Mouse (Mus musculus): Measurements from ENCODE around the gene Fam161a. TPM values are rescaled to one million over a fixed set of nuclear protein-coding genes. Genes with fewer than 3 reads are reported as not detected.

The Fam161a gene
- polyA plus RNA-seq, 1 experiment from 2014 or later, result 0.81 TPM

DNA sequence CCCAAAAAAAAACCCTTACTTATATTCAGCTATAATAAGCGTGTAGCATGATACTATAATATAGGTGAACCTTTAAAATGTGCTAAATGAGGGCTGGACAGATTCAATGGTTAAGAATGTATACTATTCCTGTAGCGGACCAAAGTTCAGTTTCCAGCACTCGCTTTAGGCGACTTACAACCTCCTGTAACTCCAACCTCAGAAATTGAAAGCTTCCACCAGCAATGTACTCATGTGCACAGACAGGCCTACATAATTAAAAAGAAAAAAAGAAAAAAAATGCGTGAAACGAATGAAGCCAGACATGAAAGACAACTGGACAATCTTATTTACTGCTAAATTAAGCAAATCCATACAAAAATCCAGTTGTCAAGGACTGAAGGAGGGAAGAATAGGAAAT is 24.5 kb upstream of the Fam161a start:
- Histone ChIP-seq H3K27me3 (ENCODE audit: control insufficient read depth, insufficient read depth, low read depth, low read length) (no peaks in the 10 kb centered on the region), H3K27ac (ENCODE audit: low read length) (no peak overlapping the region), H3K9me3 (replicated peaks; ENCODE audit: control insufficient read depth, low read length) (no peaks in the 10 kb centered on the region), H3K4me2 (ENCODE audit: low read depth, low read length) (peak overlapping the region; percentile 64; the same call in 1 of the 2 replicates), H3K4me1 (ENCODE audit: control insufficient read depth, low read depth, low read length) (peaks cover 17% of the 10 kb centered on the region), H3K36me3 (ENCODE audit: control insufficient read depth, insufficient read depth) (peaks cover 5% of the 10 kb centered on the region; the same call in 1 of the 2 replicates), H3K4me3 (ENCODE audit: low read depth, low read length) (no peak overlapping the region), H3K9ac (ENCODE audit: low read depth, low read length) (no peak overlapping the region)
- 68% methylated on average over 6 of the region's 6 CpGs for WGBS (ENCODE audit: insufficient replicate concordance)
- no peak for ATAC-seq (ENCODE audit: low read depth)

DNA sequence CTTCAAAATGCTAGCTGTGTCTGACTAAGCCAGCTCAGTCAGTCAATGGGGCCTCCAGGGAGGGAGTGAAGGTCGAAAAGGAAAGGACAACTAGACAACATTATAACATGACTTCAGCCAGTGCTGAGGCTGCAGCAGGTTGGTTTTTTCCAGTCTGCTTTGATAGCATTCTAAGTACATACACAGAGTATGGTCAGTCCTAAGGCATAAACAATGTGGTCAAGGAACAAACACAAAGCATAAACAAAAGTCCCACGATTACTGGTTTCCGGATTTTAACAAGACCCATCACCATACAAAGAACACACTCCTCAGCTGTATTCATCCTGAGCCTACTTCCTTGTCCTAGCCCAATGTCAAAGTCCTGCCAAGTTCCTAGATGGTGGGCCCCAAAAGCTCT is 21.8 kb upstream of the Fam161a start:
- H3K36me3 ChIP-seq (ENCODE audit: control insufficient read depth, insufficient read depth), result no peaks in the 10 kb centered on the region
- H3K4me2 ChIP-seq (ENCODE audit: low read depth, low read length), result no peak overlapping the region
- H3K9me3 ChIP-seq (replicated peaks; ENCODE audit: control insufficient read depth, low read length), result no peaks in the 10 kb centered on the region
- H3K4me1 ChIP-seq (ENCODE audit: control insufficient read depth, low read depth, low read length), result peaks cover 13% of the 10 kb centered on the region
- H3K4me3 ChIP-seq (ENCODE audit: low read depth, low read length), result no peak overlapping the region
- no peak for ATAC-seq (ENCODE audit: low read depth)
- H3K9ac ChIP-seq (ENCODE audit: low read depth, low read length), result no peak overlapping the region
- no peaks in the 10 kb centered on the region for H3K27me3 ChIP-seq (ENCODE audit: control insufficient read depth, insufficient read depth, low read depth, low read length)
- no peak overlapping the region for H3K27ac ChIP-seq (ENCODE audit: low read length)
- whole genome bisulfite sequencing (ENCODE audit: insufficient replicate concordance), result 68% methylated on average over 3 of the region's 3 CpGs

DNA sequence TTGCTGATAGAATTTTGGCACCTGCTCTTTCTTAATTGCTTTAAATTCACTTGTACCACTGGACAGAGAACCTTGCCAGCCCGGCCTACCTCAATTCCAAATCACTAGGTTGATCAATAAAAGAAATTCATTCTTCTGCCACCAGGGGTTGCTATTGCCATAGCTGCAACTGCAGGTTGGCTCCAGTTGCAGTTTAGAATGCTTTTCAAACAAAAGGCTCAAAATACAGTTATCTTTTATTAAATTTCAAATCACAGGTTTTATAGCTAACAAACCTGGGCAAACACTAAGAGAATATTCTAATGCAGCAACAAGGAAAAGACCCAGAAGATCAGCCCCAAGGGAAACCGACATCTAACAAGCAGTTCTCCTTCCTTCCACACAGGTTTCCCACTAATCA is 20.0 kb upstream of the Fam161a start:
- H3K27me3 ChIP-seq (ENCODE audit: control insufficient read depth, insufficient read depth, low read depth, low read length), result no peaks in the 10 kb centered on the region
- no peaks in the 10 kb centered on the region for H3K36me3 ChIP-seq (ENCODE audit: control insufficient read depth, insufficient read depth)
- H3K4me2 ChIP-seq (ENCODE audit: low read depth, low read length), result no peak overlapping the region
- H3K27ac ChIP-seq (ENCODE audit: low read length), result no peak overlapping the region
- no peak overlapping the region for H3K4me3 ChIP-seq (ENCODE audit: low read depth, low read length)
- H3K9ac ChIP-seq (ENCODE audit: low read depth, low read length), result no peak overlapping the region
- no peaks in the 10 kb centered on the region for H3K9me3 ChIP-seq (replicated peaks; ENCODE audit: control insufficient read depth, low read length)
- ATAC-seq (ENCODE audit: low read depth), result no peak
- 40% methylated on average over 2 of the region's 2 CpGs for WGBS (ENCODE audit: insufficient replicate concordance)
- H3K4me1 ChIP-seq (ENCODE audit: control insufficient read depth, low read depth, low read length), result peaks cover 11% of the 10 kb centered on the region

DNA sequence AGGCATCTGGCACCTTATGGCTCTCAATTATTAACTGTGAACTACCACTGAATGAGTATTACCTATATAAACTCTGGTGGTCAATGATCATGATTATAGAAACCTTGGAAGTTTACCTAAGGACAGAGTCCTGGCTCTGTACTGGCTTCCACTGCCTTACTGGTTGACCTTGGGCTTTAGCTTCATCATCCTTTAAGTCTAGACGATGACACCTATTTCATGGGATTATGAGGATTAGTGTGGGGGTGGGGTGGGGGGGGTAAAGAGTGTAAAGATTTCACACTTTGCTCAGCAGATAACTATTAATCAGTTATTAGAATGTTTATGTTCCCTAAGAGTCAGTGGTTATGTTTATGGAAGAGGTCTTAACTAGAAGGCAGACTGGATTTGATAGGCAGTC is 17.5 kb upstream of the Fam161a start:
- Histone ChIP-seq H3K4me3 (ENCODE audit: low read depth, low read length) (peak overlapping the region; percentile 95), H3K27ac (ENCODE audit: low read length) (peak overlapping the region; percentile 91), H3K9me3 (replicated peaks; ENCODE audit: control insufficient read depth, low read length) (no peaks in the 10 kb centered on the region), H3K36me3 (ENCODE audit: control insufficient read depth, insufficient read depth) (peaks cover 11% of the 10 kb centered on the region), H3K4me1 (ENCODE audit: control insufficient read depth, low read depth, low read length) (peaks cover 11% of the 10 kb centered on the region), H3K9ac (ENCODE audit: low read depth, low read length) (peak overlapping the region; percentile 85), H3K4me2 (ENCODE audit: low read depth, low read length) (peak overlapping the region; percentile 84), H3K27me3 (ENCODE audit: control insufficient read depth, insufficient read depth, low read depth, low read length) (no peaks in the 10 kb centered on the region)
- 46% methylated on average over 1 of the region's 1 CpGs for WGBS (ENCODE audit: insufficient replicate concordance)
- no peak for ATAC-seq (ENCODE audit: low read depth)

GRCm38 (mm10) chr11:22990393-22991126 is 16.8 kb upstream of the Fam161a start, which contains the start of gene Cct4:
Cct4 (plus strand) TSS chr11:22990519.
- no peaks in the 10 kb centered on the region for H3K9me3 ChIP-seq (replicated peaks; ENCODE audit: control insufficient read depth, low read length)
- peaks cover 17% of the 10 kb centered on the region for H3K36me3 ChIP-seq (ENCODE audit: control insufficient read depth, insufficient read depth)
- peak within 1 kb of the TSS; percentile 85 for H3K9ac ChIP-seq (ENCODE audit: low read depth, low read length)
- WGBS (ENCODE audit: insufficient replicate concordance), result under 1% methylated on average over 66 of the region's 66 CpGs
- H3K27me3 ChIP-seq (ENCODE audit: control insufficient read depth, insufficient read depth, low read depth, low read length), result no peaks in the 10 kb centered on the region
- peak within 1 kb of the TSS; percentile 95 for H3K4me3 ChIP-seq (ENCODE audit: low read depth, low read length)
- H3K4me1 ChIP-seq (ENCODE audit: control insufficient read depth, low read depth, low read length), result peaks cover 11% of the 10 kb centered on the region
- H3K27ac ChIP-seq (ENCODE audit: low read length), result peak within 1 kb of the TSS; percentile 91
- H3K4me2 ChIP-seq (ENCODE audit: low read depth, low read length), result peak within 1 kb of the TSS; percentile 84
- ATAC-seq (ENCODE audit: low read depth), result peak; percentile 99

DNA sequence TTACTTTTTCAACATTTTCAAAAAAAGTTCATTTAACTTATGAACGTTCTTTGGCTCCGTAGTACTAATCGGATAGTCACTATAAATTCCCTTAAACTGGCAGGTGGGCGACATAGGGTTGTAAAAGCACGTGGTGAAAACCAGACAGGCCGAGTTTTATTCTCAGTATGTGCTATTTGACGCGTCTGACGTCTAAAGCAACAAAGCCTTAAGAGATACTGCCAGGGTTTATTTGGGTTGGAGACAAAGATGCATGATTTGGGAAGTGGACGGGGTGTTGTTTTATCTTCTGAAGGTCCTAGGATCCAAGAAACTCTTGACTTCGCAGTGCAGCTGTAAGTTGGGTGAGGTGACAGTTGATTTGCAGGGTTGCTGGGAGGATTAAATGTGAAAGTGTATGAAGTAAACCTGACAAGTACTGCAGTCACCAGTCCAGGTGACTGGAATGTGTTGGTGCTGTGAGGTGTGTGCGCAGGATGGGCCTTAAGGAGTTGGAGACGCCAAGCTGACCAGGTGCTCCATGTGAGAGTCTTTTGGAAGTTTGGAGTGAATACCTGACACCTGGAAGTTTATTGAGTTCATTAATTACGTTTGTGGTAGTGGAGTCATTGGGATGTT is 16.0 kb upstream of the Fam161a start:
- H3K27me3 ChIP-seq (ENCODE audit: control insufficient read depth, insufficient read depth, low read depth, low read length), result no peaks in the 10 kb centered on the region
- WGBS (ENCODE audit: insufficient replicate concordance), result 6% methylated on average over 14 of the region's 14 CpGs
- H3K9me3 ChIP-seq (replicated peaks; ENCODE audit: control insufficient read depth, low read length), result no peaks in the 10 kb centered on the region
- H3K36me3 ChIP-seq (ENCODE audit: control insufficient read depth, insufficient read depth), result peaks cover 20% of the 10 kb centered on the region
- peak overlapping the region; percentile 84 for H3K4me2 ChIP-seq (ENCODE audit: low read depth, low read length)
- H3K27ac ChIP-seq (ENCODE audit: low read length), result peak overlapping the region; percentile 8; the same call in 1 of the 2 replicates
- no peak for ATAC-seq (ENCODE audit: low read depth)
- peak overlapping the region; percentile 85 for H3K9ac ChIP-seq (ENCODE audit: low read depth, low read length)
- H3K4me3 ChIP-seq (ENCODE audit: low read depth, low read length), result peak overlapping the region; percentile 95
- H3K4me1 ChIP-seq (ENCODE audit: control insufficient read depth, low read depth, low read length), result peaks cover 11% of the 10 kb centered on the region

- H3K36me3 ChIP-seq (ENCODE audit: control insufficient read depth, insufficient read depth), result peaks cover 34% of the 10 kb centered on the region
Measured at GRCm38 (mm10) chr11:22994271-22994670, 13.1 kb upstream of the Fam161a start.

GRCm38 (mm10) chr11:22995461-22995860 is 11.9 kb upstream of the Fam161a start:
- Histone ChIP-seq H3K9ac (ENCODE audit: low read depth, low read length) (no peak overlapping the region), H3K4me1 (ENCODE audit: control insufficient read depth, low read depth, low read length) (peaks cover 20% of the 10 kb centered on the region), H3K27ac (ENCODE audit: low read length) (no peak overlapping the region), H3K36me3 (ENCODE audit: control insufficient read depth, insufficient read depth) (peaks cover 46% of the 10 kb centered on the region), H3K9me3 (replicated peaks; ENCODE audit: control insufficient read depth, low read length) (no peaks in the 10 kb centered on the region), H3K27me3 (ENCODE audit: control insufficient read depth, insufficient read depth, low read depth, low read length) (no peaks in the 10 kb centered on the region), H3K4me2 (ENCODE audit: low read depth, low read length) (no peak overlapping the region), H3K4me3 (ENCODE audit: low read depth, low read length) (no peak overlapping the region)
- ATAC-seq (ENCODE audit: low read depth), result no peak
- 84% methylated on average over 4 of the region's 4 CpGs for WGBS (ENCODE audit: insufficient replicate concordance)

More at GRCm38 (mm10) chr11:22994271-22994670, 13.1 kb upstream of the Fam161a start:
- no peak for ATAC-seq (ENCODE audit: low read depth)
- no peak overlapping the region for H3K27ac ChIP-seq (ENCODE audit: low read length)
- H3K9me3 ChIP-seq (replicated peaks; ENCODE audit: control insufficient read depth, low read length), result no peaks in the 10 kb centered on the region
- H3K4me3 ChIP-seq (ENCODE audit: low read depth, low read length), result no peak overlapping the region
- H3K27me3 ChIP-seq (ENCODE audit: control insufficient read depth, insufficient read depth, low read depth, low read length), result no peaks in the 10 kb centered on the region
- H3K4me2 ChIP-seq (ENCODE audit: low read depth, low read length), result no peak overlapping the region
- 89% methylated on average over 2 of the region's 2 CpGs for WGBS (ENCODE audit: insufficient replicate concordance)
- H3K9ac ChIP-seq (ENCODE audit: low read depth, low read length), result no peak overlapping the region
- H3K4me1 ChIP-seq (ENCODE audit: control insufficient read depth, low read depth, low read length), result peaks cover 23% of the 10 kb centered on the region

DNA sequence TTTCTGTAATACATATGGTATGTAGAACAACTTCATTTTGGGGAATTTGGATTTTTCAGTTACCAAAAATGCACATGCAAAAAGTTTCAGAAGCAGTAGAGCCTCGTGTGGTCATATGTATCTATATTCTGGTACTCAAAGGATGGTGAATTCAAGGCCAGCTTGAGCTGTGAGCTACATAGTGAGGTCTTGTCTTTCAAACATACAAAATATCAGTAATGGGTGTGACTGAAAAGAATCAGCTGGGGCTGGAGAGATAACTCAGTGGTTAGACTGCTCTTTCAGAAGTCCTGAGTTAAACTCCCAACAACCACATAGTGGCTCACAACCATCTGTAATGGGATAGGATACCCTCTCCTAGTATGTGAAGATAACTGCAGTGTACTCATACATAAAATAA is 9.0 kb upstream of the Fam161a start:
- H3K27me3 ChIP-seq (ENCODE audit: control insufficient read depth, insufficient read depth, low read depth, low read length), result no peaks in the 10 kb centered on the region
- ATAC-seq (ENCODE audit: low read depth), result peak; percentile 98
- H3K9me3 ChIP-seq (replicated peaks; ENCODE audit: control insufficient read depth, low read length), result no peaks in the 10 kb centered on the region
- H3K27ac ChIP-seq (ENCODE audit: low read length), result peak overlapping the region; percentile 85
- WGBS (ENCODE audit: insufficient replicate concordance), result 37% methylated on average over 1 of the region's 1 CpGs
- H3K4me2 ChIP-seq (ENCODE audit: low read depth, low read length), result peak overlapping the region; percentile 53
- H3K36me3 ChIP-seq (ENCODE audit: control insufficient read depth, insufficient read depth), result peaks cover 66% of the 10 kb centered on the region
- H3K9ac ChIP-seq (ENCODE audit: low read depth, low read length), result no peak overlapping the region
- peaks cover 12% of the 10 kb centered on the region for H3K4me1 ChIP-seq (ENCODE audit: control insufficient read depth, low read depth, low read length)
- H3K4me3 ChIP-seq (ENCODE audit: low read depth, low read length), result no peak overlapping the region
